Mouse (Mus musculus) embryonic facial prominence, embryonic 13.5 days (tissue): ENCODE results near the gene Nek4. TPM values are rescaled to one million over a fixed set of nuclear protein-coding genes. Genes with fewer than 3 reads are reported as not detected.
A peak's percentile ranks its signal among the peaks of the same experiment; 100 is the strongest.

Experiments
- ATAC-seq: fragments of 200-750 bp; cut with Nextera tagmentation; 2 replicates; pipeline ENCODE4 v1.8.0; 2017; ENCODE audit warnings: low read depth; ENCODE audit not compliant: insufficient number of reproducible peaks, insufficient read depth, low FRiP score, low TSS enrichment
- H3K27ac ChIP-seq: fragments of 300-500 bp; sonication (generic); 2 replicates; pipeline ENCODE4 v1.5.1; 2015; ENCODE audit warnings: moderate library complexity, mild to moderate bottlenecking, inconsistent platforms
- H3K27me3 ChIP-seq: fragments of 300-500 bp; sonication (generic); 2 replicates; pipeline ENCODE4 v1.6.1; 2015; ENCODE audit warnings: mild to moderate bottlenecking, inconsistent platforms
- H3K36me3 ChIP-seq: fragments of 300-500 bp; sonication (generic); 2 replicates; pipeline ENCODE4 v1.6.1; 2015; ENCODE audit warnings: mild to moderate bottlenecking, inconsistent platforms
- H3K4me1 ChIP-seq: fragments of 300-500 bp; sonication (generic); 2 replicates; pipeline ENCODE4 v1.6.1; 2015; ENCODE audit warnings: inconsistent platforms
- H3K4me2 ChIP-seq: fragments of 300-500 bp; sonication (generic); 2 replicates; pipeline ENCODE4 v1.6.1; 2015; ENCODE audit warnings: moderate library complexity, mild to moderate bottlenecking, inconsistent platforms
- H3K4me3 ChIP-seq: fragments of 300-500 bp; sonication (generic); 2 replicates; pipeline ENCODE4 v1.5.1; 2015; ENCODE audit warnings: mild to moderate bottlenecking, inconsistent platforms
- H3K9ac ChIP-seq: fragments of 300-500 bp; sonication (generic); 2 replicates; pipeline ENCODE4 v1.6.1; 2015; ENCODE audit warnings: mild to moderate bottlenecking, inconsistent platforms
- H3K9me3 ChIP-seq: fragments of 300-500 bp; sonication (generic); 2 replicates; pipeline ENCODE4 v1.6.1; 2016; ENCODE audit warnings: inconsistent platforms
- WGBS: fragments of 180-500 bp; shearing (Covaris S2); methylation state at CpG from one replicate; pipeline ENCODE4 v1.1.7; 2015; ENCODE audit warnings: mixed read lengths; 5-methylcytosine and 5-hydroxymethylcytosine counted together
- polyA plus RNA-seq: library from polyadenylated mRNA; unstranded; fragments of >200 nt; fragmentation: Nextera tagmentation; extraction: Ambion mirVana; gene quantifications from 2 replicates; pipeline ENCODE4 v1.2.1, GENCODE M21; 2015

Nek4 gene
- 15.3 TPM in 2 replicates for polyA plus RNA-seq

GRCm38 (mm10) chr14:30951154-30951825, at the start of gene Nek4:
Gene Nek4, plus strand, starts transcription at chr14:30951377.
- Histone ChIP-seq H3K4me2 (peak within 1 kb of the TSS; percentile 74), H3K9ac (peak within 1 kb of the TSS; percentile 89), H3K27ac (peak within 1 kb of the TSS; percentile 77), H3K27me3 (0 out of 2 replicates have a peak, but pooled peaks cover 6% of the 10 kb centered on the region), H3K9me3 (no peaks in the 10 kb centered on the region), H3K36me3 (peaks cover 14% of the 10 kb centered on the region), H3K4me3 (peak within 1 kb of the TSS; percentile 84), H3K4me1 (peaks cover 7% of the 10 kb centered on the region)
- peak; percentile 98 for ATAC-seq
- WGBS, result 0% methylated on average over 57 of the region's 57 CpGs

- 88% methylated on average over 5 of the region's 5 CpGs for WGBS
- H3K36me3 ChIP-seq, result no peaks in the 10 kb centered on the region
Measured at GRCm38 (mm10) chr14:30902628-30903027, 48.5 kb upstream of the Nek4 start.

GRCm38 (mm10) chr14:30903036-30903435, 48.1 kb upstream of the Nek4 start:
- Histone ChIP-seq H3K4me2 (no peak overlapping the region), H3K27me3 (no peaks in the 10 kb centered on the region), H3K4me3 (no peak overlapping the region), H3K4me1 (no peaks in the 10 kb centered on the region), H3K9ac (no peak overlapping the region), H3K27ac (no peak overlapping the region), H3K36me3 (no peaks in the 10 kb centered on the region), H3K9me3 (no peaks in the 10 kb centered on the region)
- no peak for ATAC-seq
- 58% methylated on average over 3 of the region's 3 CpGs for WGBS

More at GRCm38 (mm10) chr14:30902628-30903027, 48.5 kb upstream of the Nek4 start:
- H3K4me2 ChIP-seq, result no peak overlapping the region
- no peak for ATAC-seq
- H3K4me3 ChIP-seq, result no peak overlapping the region
- H3K9me3 ChIP-seq, result no peaks in the 10 kb centered on the region
- no peak overlapping the region for H3K27ac ChIP-seq
- no peak overlapping the region for H3K9ac ChIP-seq
- H3K4me1 ChIP-seq, result no peaks in the 10 kb centered on the region
- no peaks in the 10 kb centered on the region for H3K27me3 ChIP-seq

- no peak overlapping the region for H3K27ac ChIP-seq
- H3K4me1 ChIP-seq, result no peaks in the 10 kb centered on the region
- ATAC-seq, result no peak
- H3K9me3 ChIP-seq, result no peaks in the 10 kb centered on the region
- H3K4me2 ChIP-seq, result no peak overlapping the region
- H3K4me3 ChIP-seq, result no peak overlapping the region
- H3K36me3 ChIP-seq, result no peaks in the 10 kb centered on the region
- 87% methylated on average over 8 of the region's 8 CpGs for WGBS
- no peaks in the 10 kb centered on the region for H3K27me3 ChIP-seq
- no peak overlapping the region for H3K9ac ChIP-seq
Measured at GRCm38 (mm10) chr14:30904307-30904706, 46.9 kb upstream of the Nek4 start.

GRCm38 (mm10) chr14:30906001-30906400, 45.2 kb upstream of the Nek4 start:
- Histone ChIP-seq H3K27me3 (no peaks in the 10 kb centered on the region), H3K27ac (no peak overlapping the region), H3K4me3 (no peak overlapping the region), H3K9ac (no peak overlapping the region), H3K4me1 (no peaks in the 10 kb centered on the region), H3K9me3 (no peaks in the 10 kb centered on the region), H3K4me2 (no peak overlapping the region), H3K36me3 (no peaks in the 10 kb centered on the region)
- 86% methylated on average over 6 of the region's 6 CpGs for WGBS
- ATAC-seq, result no peak

GRCm38 (mm10) chr14:30907814-30908265, 43.3 kb upstream of the Nek4 start:
- H3K27ac ChIP-seq, result no peak overlapping the region
- no peak overlapping the region for H3K4me3 ChIP-seq
- ATAC-seq, result no peak
- H3K36me3 ChIP-seq, result no peaks in the 10 kb centered on the region
- 84% methylated on average over 3 of the region's 3 CpGs for WGBS
- H3K4me1 ChIP-seq, result no peaks in the 10 kb centered on the region
- H3K4me2 ChIP-seq, result no peak overlapping the region
- H3K9me3 ChIP-seq, result no peaks in the 10 kb centered on the region
- H3K27me3 ChIP-seq, result no peaks in the 10 kb centered on the region
- no peak overlapping the region for H3K9ac ChIP-seq

- H3K9me3 ChIP-seq, result no peaks in the 10 kb centered on the region
- no peak for ATAC-seq
- H3K4me2 ChIP-seq, result no peak overlapping the region
- H3K27me3 ChIP-seq, result no peaks in the 10 kb centered on the region
- H3K27ac ChIP-seq, result no peak overlapping the region
- 91% methylated on average over 8 of the region's 8 CpGs for WGBS
- H3K4me3 ChIP-seq, result no peak overlapping the region
- no peaks in the 10 kb centered on the region for H3K36me3 ChIP-seq
- H3K9ac ChIP-seq, result no peak overlapping the region
- no peaks in the 10 kb centered on the region for H3K4me1 ChIP-seq
Measured at GRCm38 (mm10) chr14:30911141-30911540, 40.0 kb upstream of the Nek4 start.

GRCm38 (mm10) chr14:30912641-30913040, 38.5 kb upstream of the Nek4 start:
- H3K9ac ChIP-seq, result no peak overlapping the region
- ATAC-seq, result no peak
- no peaks in the 10 kb centered on the region for H3K36me3 ChIP-seq
- H3K4me2 ChIP-seq, result no peak overlapping the region
- H3K4me3 ChIP-seq, result no peak overlapping the region
- WGBS, result 79% methylated on average over 8 of the region's 8 CpGs
- H3K27ac ChIP-seq, result no peak overlapping the region
- H3K9me3 ChIP-seq, result no peaks in the 10 kb centered on the region
- H3K27me3 ChIP-seq, result no peaks in the 10 kb centered on the region
- H3K4me1 ChIP-seq, result no peaks in the 10 kb centered on the region

GRCm38 (mm10) chr14:30913404-30913803, 37.8 kb upstream of the Nek4 start:
- no peak for ATAC-seq
- H3K4me1 ChIP-seq, result no peaks in the 10 kb centered on the region
- H3K27me3 ChIP-seq, result no peaks in the 10 kb centered on the region
- H3K9ac ChIP-seq, result no peak overlapping the region
- WGBS, result 88% methylated on average over 5 of the region's 5 CpGs
- H3K27ac ChIP-seq, result no peak overlapping the region
- H3K36me3 ChIP-seq, result no peaks in the 10 kb centered on the region
- H3K4me2 ChIP-seq, result no peak overlapping the region
- no peak overlapping the region for H3K4me3 ChIP-seq
- H3K9me3 ChIP-seq, result no peaks in the 10 kb centered on the region

GRCm38 (mm10) chr14:30916516-30916915, 34.7 kb upstream of the Nek4 start:
- ATAC-seq, result no peak
- Histone ChIP-seq H3K4me1 (no peaks in the 10 kb centered on the region), H3K9me3 (no peaks in the 10 kb centered on the region), H3K9ac (no peak overlapping the region), H3K27me3 (no peaks in the 10 kb centered on the region), H3K4me3 (no peak overlapping the region), H3K4me2 (no peak overlapping the region), H3K27ac (no peak overlapping the region), H3K36me3 (no peaks in the 10 kb centered on the region)
- WGBS, result 75% methylated on average over 1 of the region's 1 CpGs

GRCm38 (mm10) chr14:30922053-30922670, 29.0 kb upstream of the Nek4 start:
- H3K4me2 ChIP-seq, result no peak overlapping the region
- H3K27ac ChIP-seq, result no peak overlapping the region
- WGBS, result 59% methylated on average over 8 of the region's 8 CpGs
- H3K36me3 ChIP-seq, result no peaks in the 10 kb centered on the region
- ATAC-seq, result no peak
- H3K4me3 ChIP-seq, result no peak overlapping the region
- no peaks in the 10 kb centered on the region for H3K27me3 ChIP-seq
- H3K9me3 ChIP-seq, result no peaks in the 10 kb centered on the region
- H3K9ac ChIP-seq, result no peak overlapping the region
- H3K4me1 ChIP-seq, result no peaks in the 10 kb centered on the region
